Mouse (Mus musculus) urinary bladder, adult 2 months (tissue): Measurements from ENCODE around the gene Man1b1. TPM values are rescaled to one million over a fixed set of nuclear protein-coding genes. Genes with fewer than 3 reads are reported as not detected.

Source experiments
- DNase-seq: peaks from one replicate; pipeline ENCODE4 v3.0.0; 2022; ENCODE audit warnings: low spot score
- polyA plus RNA-seq: library from polyadenylated mRNA; depleted of rRNA; stranded (reverse); fragments of >200 nt; gene quantifications from 2 replicates; pipeline ENCODE4 v1.2.3, GENCODE M21; 2012

Gene Man1b1
- polyA plus RNA-seq, 1 experiment = 15.2 TPM

DNA sequence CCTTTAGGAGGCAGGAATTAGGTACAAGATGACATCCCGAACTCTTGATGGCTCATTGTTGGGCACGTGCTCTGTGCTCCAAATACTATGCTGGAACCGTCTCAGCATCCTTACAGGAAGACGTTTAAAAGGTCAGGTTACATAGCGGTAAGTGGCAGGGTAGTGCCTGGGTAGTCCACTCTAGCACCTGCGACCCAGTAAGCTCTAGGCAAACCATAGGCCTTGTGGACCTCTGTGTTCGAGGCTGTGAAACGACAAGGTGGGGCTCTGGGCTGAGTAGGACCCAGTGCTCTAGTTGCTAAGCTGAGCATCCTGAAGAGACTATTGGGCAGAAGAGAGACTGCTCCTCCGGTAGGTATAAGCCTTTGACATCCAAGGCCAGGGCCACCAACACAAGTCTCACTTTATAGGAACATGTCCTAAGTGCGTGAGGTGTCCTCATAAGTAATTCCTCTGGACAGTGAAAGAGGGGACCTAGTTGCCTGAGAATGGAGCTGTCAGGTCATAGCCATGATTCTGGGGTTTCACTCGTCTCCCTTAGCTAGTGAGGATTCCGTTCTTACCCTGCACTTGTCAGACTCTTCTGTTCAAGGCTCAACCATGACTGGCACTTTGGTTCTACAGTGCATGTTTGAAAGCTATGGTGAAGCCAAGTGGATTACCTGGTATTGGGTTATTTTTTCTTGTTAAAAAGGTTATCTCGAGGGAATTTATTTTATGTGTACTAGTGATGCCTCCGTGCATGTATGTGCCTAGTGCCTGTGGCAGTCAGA, 26.4 kb upstream of the Man1b1 start:
- no peak for DNase-seq

DNA sequence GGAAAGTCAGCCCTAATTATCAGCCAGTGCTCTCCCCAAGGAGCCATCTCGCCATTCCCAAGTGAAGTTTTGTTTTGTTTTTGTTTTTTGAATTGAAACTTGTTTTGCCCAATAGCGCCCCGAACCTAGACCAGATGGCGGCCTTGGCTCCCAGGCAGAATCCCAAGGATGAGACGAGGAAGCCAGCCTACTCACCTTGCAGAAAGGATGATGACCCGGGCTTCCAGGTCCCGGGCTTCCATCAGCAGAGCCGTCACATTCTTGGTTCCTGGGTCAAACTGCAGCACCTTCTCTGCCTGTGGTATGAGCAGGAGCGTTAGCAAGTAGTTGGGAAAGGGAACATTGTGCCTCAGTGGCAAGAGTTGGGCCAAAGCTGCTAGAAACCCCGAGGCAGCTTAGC, 22.0 kb upstream of the Man1b1 start:
- DNase-seq = no peak

DNA sequence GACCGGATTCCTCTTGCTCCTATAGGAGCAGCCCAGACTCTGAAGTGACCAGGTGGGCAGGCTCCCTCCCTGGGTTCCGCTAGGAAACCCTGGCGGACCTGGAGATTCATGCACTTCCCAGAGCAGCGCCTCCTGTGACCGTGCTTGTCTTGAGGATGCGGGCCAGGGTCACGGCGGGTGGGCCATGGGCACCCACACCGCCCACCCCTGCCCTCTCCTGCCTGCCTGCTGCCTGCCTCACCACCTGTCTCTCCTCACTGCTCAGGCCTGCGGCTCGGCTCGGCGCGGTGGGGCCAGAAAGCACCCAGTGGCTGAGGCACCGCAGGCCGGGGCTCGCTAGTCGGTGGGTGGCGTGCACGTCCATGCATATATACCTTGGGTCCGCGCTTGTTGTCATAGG, 21.2 kb upstream of the Man1b1 start:
- DNase-seq = no peak

DNA sequence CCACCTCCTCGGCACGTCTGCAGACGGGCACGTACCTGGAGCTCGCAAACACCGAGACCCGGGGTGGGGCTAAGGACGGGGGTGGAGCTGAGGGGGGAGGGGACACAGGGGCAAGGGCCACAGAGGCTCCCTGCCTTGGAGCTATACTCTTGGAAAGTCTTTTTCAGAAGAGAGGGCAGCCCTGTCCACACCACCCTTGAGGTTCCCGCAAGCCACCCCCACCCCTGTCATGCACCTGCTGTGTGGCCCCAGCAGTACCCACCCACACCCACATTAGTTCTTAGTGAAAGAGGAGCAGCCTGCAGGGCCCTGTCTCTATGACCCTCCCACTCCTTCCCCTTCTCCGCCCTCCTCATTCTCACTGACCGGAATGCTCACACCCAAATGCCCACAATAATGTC, 20.6 kb upstream of the Man1b1 start:
- DNase-seq = no peak

DNA sequence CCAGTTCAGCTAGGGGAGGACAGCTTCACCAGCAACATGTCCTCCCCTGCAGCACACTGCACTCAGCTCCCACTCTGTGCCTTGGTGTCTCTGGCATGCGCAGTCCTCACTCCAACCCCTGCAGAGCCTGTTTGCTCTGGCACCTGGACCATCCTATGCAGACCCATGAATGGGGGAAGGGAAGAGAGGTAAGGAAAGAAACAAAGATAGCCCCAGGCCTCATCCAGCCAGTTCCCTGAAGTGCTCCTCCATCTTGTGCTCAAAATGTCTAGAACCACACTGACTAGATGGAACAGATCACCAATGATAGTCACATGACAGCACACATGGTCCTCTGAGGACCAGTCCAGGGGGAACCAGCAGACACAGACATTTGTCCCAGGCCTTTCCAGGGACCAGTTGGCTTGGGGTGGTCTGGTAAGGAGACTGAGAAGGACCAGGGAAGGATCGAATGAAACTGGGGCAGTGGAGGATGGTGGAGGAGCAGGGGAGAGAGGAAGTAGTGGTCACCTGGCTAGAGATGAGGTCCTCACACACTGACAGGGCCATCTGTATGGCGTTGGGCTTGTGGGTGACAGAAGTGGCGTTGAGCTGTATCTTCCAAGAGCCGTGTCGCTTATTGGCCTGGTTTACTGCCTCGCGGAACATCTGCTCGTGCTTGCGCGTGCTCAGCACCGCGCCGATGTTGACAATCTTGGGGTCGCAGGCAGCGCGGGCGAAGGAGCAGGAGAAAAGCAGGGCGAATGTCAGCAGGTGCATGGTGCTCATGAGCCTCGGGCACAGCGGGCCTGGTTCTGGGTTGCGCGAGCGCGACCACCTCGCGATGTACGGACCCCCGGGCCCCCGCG, 13.8 kb upstream of the Man1b1 start:
- DNase-seq = no peak

DNA sequence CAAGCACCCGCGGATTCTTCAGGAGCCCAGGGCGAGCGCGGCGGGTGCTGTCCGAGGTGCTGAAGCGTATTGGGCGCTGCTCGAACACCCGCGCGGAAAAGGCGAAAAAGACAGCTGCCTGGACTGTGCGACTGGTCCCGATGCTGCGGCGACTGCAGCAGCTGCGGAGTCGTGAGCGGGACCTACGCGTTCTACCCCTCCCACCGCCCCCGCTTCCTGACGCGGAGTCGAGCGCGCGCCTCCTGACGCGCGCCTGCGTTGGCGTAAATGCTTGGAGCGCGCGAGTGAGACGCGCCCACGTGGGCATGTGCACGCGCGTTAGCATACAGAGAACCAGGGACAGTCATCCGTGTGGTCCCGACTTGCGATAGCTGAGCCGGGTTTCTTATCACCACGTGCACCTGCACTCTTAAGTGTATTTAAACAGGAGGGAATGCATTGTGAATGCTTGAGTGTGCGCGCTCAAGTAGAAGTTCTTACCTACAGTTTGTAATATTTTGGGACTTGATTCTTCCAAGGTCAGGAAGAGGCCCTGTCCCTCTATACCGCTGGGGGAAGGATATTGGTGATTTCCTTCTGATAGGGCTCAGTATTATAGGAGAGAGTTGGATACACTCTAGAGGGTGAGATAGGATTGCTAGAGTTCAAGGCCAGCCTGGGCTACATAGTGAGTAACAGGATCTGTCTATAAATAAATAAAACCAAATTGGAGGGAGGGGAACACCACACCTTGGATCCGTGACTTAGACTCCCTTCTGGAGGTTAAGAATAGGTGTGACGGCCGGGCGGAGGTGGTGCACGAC, 13.0 kb upstream of the Man1b1 start, which contains the start of gene Grin1:
Gene Grin1, minus strand, starts transcription at position 217 of the 803 bp plus-strand sequence.
- DNase-seq = peak; percentile 40

DNA sequence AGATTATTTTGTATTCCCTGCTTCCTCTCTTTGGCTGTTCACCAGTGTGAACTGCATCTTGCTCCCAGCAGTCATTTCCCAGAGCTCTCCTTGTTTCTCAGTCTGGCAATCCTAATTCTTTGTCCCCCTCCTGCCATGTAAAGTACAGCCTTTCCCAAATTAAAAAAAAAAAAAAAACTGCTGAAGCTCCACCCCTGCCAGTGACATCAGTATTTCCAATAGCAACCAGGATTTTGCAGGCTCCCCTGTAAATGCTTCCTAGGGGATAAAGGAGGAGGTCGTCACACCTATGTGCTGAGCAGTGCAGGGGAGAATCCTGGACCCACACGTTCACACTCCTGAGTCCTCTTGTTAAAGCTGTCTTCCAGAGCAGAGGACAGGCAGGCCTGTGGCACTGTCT, 12.1 kb upstream of the Man1b1 start:
- no peak for DNase-seq

DNA sequence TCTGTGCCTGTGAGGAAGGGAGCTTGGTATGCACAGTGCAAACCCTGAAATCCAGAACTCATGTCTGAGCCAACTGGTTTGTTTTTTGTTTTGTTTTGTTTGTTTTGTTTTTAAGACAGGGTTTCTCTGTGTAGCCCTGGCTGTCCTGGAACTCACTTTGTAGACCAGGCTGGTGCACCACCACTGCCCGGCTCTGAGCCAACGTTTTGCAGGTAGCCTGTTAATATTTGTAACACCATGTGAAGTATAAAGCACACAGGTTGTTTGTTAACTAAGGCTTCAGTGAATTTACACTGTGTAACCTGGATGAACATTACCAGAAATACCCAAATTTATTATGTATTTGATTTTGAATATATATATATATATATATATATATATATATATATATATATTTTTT, 6.1 kb upstream of the Man1b1 start:
- no peak for DNase-seq

DNA sequence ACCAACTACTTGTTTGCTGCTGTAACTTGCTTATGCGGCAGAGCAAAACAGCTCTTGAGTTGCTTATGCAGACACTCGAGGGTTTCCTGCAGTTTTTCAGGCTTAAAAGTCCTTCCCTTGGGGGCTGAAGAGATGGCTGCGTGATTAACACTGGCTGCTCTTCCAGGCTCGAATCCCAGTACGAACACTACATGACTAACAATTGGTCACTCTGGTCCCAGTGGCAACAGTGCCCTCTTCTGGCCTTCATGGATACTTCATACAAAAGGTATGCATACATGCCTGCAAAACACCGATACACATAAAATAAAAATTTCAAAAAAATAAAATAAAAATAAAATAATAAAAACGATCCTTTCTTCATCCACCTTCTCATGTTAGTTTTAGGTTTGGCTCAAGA, 3.7 kb upstream of the Man1b1 start:
- DNase-seq = no peak

DNA sequence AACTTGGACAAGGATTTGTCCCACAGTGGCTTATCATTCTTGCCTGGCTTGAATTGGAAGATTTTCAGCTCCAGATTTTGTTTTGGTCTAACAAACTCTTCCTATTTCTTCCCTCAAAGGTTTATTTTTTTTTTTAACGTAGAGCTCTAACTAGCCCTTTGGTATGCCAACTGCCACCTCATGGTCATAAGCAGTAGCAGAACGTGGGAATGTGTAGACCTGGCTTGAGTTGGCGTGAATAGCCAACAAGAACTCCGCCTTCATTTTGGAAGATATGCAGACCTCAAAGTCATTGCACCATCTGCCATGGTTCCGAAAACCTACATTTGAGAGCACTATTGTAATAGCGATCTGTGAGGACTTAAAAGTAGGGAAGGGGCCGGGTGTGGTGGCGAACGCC, 668 bp upstream of the Man1b1 start:
- DNase-seq = no peak

DNA sequence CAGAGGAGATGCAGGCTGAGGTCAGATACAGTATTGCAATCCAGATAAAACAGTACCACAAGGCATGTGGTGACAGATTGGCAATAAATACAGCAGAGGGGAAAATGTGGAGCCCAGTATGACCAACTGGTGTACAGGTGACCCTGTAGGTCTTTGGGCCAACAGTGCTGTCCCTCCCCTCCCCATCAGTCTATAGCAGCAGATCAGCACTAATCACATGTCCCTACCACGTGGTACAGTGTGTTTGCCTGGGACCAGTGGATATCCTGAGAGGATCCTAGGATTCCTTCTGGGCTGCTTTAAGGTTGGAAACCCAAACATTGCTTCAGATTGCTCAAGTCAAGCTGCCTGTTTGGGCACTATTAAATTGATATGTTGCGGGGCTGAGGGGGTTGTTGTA, 1.4 kb downstream of the Man1b1 start:
- DNase-seq = no peak

DNA sequence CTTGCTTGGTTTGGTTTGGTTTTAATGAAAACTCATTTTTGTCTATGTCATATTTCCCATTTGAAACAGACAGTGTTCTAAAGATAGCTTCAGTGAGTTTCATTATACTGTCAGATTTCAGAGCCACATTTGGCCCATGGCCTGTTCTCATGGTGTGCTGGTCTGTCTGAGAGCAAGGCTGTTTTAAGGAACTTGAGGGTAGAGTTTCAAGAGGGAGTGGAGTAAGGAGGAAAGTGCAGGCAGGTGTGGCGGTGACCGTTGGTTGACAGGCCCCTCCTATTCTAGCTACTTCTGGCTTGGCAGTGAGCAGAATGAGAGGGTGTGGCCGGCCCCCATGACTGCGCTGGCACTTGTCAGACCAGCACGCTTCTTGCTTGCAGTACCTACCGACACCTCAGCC, 6.2 kb downstream of the Man1b1 start:
- DNase-seq = no peak

DNA sequence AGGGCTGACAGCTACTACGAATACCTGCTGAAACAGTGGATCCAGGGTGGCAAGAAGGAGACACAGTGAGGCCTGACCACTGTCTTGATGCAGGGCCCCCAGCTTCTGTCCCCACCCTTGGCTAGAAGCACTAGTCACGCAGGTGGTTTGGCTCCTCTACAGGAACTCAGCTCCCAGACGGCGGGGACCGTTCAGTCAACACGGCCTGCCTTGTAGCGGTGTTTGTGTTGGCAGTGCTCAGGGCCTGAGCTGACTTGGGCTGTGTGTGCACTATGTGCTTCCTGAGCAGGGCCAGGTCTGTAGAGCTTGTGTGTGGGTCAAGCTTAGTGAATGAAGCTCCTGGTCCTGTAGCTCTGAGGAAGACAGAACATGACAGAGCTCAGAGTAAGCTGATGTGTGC, 16.0 kb downstream of the Man1b1 start:
- no peak for DNase-seq

DNA sequence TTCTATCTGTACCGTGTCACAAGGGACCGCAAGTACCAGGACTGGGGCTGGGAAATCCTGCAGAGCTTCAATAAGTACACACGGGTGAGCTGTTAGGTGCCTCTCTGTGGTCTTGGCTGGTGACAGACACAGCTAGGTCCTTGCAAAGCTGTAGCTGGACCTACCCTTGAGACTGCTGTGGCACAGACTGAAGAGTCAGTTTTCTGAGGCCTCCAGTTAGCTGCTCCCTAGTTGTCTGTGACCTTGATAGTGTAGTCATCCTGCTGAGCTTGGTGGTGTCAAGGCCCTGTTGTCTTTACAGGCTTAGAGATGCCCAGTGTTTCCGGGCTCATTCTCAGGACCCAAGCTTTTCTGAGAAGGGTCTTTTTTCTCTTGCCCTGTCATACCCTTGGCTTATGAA, 17.4 kb downstream of the Man1b1 start:
- no peak for DNase-seq

DNA sequence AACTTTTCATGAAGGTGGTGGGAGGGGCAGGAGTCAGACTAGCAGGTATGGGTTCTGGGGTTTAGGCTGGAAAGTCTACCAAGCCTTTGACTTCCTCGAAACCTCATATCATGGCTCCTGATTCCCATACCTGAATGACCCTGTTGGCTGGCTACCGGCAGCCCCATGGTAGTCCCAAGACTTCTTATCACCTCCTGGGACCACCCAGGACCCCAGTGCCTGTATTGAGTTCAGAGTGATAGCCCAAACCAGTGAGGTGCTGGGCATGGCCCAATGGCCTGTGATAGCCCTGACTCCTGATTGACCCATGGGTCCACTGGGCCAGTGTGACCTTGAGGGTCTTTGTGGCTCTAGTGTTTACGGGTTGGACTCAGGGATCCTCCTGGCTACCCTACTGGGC, 18.6 kb downstream of the Man1b1 start:
- DNase-seq = no peak

DNA sequence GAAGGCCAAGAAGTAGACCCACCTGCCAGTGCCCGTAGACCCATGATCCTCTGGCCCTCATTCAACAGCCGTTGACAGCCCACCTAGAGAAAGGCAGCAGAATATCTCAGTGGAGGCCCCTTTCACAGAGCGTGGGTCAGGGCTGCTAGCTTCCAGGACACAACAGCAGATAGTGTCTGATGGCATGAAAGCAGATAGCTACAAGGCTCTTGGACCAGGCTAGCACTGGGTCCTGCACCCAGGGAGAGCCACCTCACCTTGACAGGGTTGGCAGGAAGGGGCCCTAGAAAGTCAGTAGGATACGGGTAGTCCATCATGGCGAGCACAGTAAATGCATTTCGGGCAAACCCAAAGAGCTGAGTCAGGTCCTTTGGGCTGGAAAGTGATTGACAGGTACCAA, 22.1 kb downstream of the Man1b1 start:
- no peak for DNase-seq

DNA sequence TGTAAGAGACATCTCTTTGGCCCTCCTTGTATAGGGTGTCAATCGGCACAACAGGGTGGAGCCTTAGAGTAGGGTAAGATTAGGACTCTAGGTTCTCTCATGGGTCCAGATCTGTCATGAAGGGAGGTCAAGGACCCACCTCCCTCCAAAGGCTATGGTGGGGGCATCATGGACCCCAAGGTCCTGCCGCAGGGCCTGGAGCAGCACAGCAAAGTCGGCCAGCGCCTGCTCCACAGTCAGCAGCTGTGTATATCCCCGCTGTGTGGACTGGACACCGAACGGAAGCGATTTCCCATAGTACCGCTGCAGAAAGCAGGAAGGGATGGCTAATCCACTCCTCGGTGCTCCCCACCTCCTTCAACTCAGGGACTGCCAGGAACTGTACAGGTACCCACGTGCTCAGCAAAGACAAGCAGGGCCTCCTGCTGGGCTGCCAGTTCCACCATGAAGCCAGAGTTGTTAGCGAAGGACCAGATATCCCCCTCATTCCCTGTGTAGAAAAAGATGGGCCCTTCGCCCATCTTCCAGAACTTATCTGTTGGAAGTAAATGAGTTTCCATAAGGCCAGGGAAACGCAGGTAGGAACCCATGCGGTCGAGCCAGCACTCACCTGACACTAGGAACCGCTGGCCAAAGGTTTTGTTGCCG, 23.4 kb downstream of the Man1b1 start:
- no peak for DNase-seq

DNA sequence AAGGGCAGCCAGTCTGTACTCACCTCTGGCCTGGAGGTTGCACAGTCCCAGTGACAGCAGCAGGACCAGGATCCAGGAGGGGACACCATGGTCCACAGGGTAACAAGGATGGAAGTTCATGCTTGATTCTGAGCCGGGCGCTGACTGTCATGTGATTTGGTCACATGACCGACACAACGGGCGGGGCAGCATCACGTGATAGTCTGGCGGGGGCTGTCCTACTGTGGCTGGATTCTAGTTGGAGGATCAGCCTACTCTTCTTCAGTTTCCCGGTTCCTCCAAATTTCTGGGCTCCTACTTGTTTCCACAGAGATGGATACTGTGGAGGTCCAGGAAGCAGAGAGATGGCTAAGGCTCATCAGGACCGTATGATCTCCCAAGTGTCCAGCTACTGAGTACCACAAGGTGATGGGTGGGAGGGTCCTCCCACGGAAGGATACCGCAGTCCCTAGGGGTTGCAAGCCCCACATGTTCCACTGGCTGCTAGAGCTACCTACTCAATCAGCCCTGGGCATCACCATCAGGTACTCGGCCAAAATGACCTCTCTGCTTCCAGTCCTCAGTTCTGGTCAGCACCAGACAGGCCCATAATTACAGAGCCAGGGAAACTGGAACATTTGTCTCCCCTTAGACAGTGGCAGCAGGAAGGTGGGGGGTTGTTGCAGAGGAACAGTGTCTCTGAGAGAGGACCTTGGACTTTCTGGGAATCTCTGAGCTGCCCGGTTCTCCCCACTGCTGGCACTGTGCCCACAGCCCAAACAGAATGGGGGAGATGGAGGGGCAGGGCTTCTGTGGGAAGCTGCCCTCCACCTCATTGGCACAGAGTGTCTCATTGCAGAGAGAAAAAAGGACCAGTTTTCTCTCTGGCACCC, 24.3 kb downstream of the Man1b1 start, which contains the start of gene Dpp7:
Gene Dpp7, minus strand, starts transcription at position 152 of the 872 bp plus-strand sequence.
- DNase-seq = no peak

DNA sequence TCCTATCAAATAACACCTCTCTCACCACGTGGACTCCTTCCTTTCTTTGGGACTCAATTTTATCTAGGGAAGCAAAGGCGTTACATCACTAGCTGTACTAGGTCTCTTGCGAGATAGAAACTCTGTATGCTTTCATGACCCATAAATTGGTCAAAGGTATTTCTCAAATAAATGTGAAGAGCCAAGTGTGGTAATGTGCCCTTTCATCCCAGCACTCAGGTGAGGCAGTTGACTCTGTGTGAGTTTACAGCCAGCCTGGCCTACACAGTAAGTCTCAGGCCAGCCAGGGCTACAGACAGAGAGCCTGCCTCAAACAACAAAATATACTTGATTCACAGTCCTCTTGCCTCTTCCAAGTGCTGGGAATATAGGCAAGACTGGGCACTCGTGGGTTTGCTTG, 27.7 kb downstream of the Man1b1 start:
- DNase-seq = no peak

DNA sequence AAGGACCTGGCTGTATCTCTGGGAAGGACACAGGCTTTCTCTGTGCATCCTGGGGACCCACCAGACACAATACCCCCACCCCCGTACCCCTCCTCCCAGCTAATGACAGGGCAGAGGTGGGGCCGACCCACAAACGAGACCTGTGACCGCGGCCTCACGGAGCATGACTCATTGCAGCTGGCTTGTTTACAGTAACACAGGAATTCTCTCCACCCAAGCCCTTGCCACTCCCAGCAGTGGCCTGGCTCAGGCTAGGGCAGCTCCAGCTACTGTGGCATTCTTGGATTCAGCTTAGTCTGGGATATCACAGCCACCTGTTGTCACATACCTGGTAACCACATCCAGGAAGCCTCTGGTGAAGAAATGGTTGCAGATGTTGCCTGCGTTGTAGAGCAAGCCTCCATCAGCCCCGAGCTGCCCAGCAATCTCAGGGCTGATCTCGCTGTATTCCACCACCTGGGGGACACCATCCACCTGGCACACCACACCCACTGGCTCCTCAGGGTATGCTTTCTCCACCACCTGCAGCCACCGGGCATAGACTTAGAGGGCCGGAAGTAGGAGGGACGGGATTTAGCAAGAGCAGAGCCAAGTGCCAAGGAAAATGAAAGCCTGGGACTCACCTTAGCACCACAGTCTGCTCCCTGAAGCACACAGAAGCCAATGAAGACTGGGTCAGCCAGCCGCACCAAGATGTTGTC, 31.5 kb downstream of the Man1b1 start:
- no peak for DNase-seq
